Mouse (Mus musculus) gastrocnemius, adult 8-10 months (tissue): ENCODE results near the gene Xaf1. TPM values are rescaled to one million over a fixed set of nuclear protein-coding genes. Genes with fewer than 3 reads are reported as not detected.
A peak's percentile ranks its signal among the peaks of the same experiment; 100 is the strongest.
"Not testable (repeated sequence)": the region's sequence is repeated elsewhere in the genome, so short reads cannot be mapped to it uniquely, and the experiment has no call there.

ENCODE experiments used
- DNase-seq, 2 experiments: peaks; one replicate each; pipeline ENCODE4 v3.0.0; 2022; ENCODE audit warnings: low spot score in 2 of 2
- total RNA-seq, 4 experiments: library from RNA; stranded (reverse); gene quantifications; 2 replicates each; pipeline ENCODE4 v1.2.4; 2022

Gene Xaf1
- total RNA-seq, 4 experiments from 2014 or later, result 1.4 to 3.4 (median 2.5) TPM

- no peak for DNase-seq
Measured at GRCm38 (mm10) chr11:72310491-72310890, 9.1 kb downstream of the Xaf1 start.

GRCm38 (mm10) chr11:72311355-72312001 lies 10.0 kb downstream of the Xaf1 start:
- no peak for DNase-seq

GRCm38 (mm10) chr11:72314151-72314895 lies 12.9 kb downstream of the Xaf1 start, which contains the start of gene Fbxo39:
Fbxo39 (plus strand) TSS chr11:72314444.
- no peak for DNase-seq

- no peak for DNase-seq
Measured at GRCm38 (mm10) chr11:72318026-72318425, 16.6 kb downstream of the Xaf1 start.

GRCm38 (mm10) chr11:72324431-72324830 lies 23.0 kb downstream of the Xaf1 start:
- DNase-seq, result no peak

GRCm38 (mm10) chr11:72325701-72326100 lies 24.3 kb downstream of the Xaf1 start:
- DNase-seq, result no peak

GRCm38 (mm10) chr11:72332951-72333667 lies 31.7 kb downstream of the Xaf1 start:
- no peak for DNase-seq

GRCm38 (mm10) chr11:72334653-72335052 lies 33.2 kb downstream of the Xaf1 start:
- no peak for DNase-seq

- DNase-seq, result no peak
Measured at GRCm38 (mm10) chr11:72336726-72337125, 35.3 kb downstream of the Xaf1 start.

- no peak for DNase-seq
Measured at GRCm38 (mm10) chr11:72338437-72338871, 37.0 kb downstream of the Xaf1 start.

GRCm38 (mm10) chr11:72339716-72340115 lies 38.3 kb downstream of the Xaf1 start:
- DNase-seq, result no peak

GRCm38 (mm10) chr11:72342549-72343237 lies 41.3 kb downstream of the Xaf1 start:
- peak; percentile 45 to 54 for DNase-seq

GRCm38 (mm10) chr11:72343238-72343625 lies 41.8 kb downstream of the Xaf1 start:
- not testable (repeated sequence) for DNase-seq

GRCm38 (mm10) chr11:72343904-72344303 lies 42.5 kb downstream of the Xaf1 start:
- peak; percentile 39 to 41 for DNase-seq

- DNase-seq, result no peak
Measured at GRCm38 (mm10) chr11:72344486-72344885, 43.1 kb downstream of the Xaf1 start.

- no peak for DNase-seq
Measured at GRCm38 (mm10) chr11:72348563-72348962, 47.1 kb downstream of the Xaf1 start.

GRCm38 (mm10) chr11:72349016-72349415 lies 47.6 kb downstream of the Xaf1 start:
- peak in 1 of 2 experiments; percentile 31 for DNase-seq

GRCm38 (mm10) chr11:72349652-72350051 lies 48.2 kb downstream of the Xaf1 start:
- no peak for DNase-seq

- DNase-seq, result no peak
Measured at GRCm38 (mm10) chr11:72352272-72352671, 50.8 kb downstream of the Xaf1 start.

GRCm38 (mm10) chr11:72353186-72353585 lies 51.8 kb downstream of the Xaf1 start:
- DNase-seq, result no peak

- DNase-seq, result peak; percentile 71 to 72
Measured at GRCm38 (mm10) chr11:72354971-72355728, 53.7 kb downstream of the Xaf1 start.
